Mouse (Mus musculus) megakaryocyte, embryonic 14.5 days (primary cell): ENCODE results near the gene Rilp. TPM values are rescaled to one million over a fixed set of nuclear protein-coding genes. Genes with fewer than 3 reads are reported as not detected.

Experiments used
- H3K27me3 ChIP-seq: replicated peaks from 2 replicates; pipeline ENCODE3; 2012; ENCODE audit warnings: inconsistent platforms
- H3K36me3 ChIP-seq: replicated peaks from 2 replicates; pipeline ENCODE3; 2012; ENCODE audit warnings: low read length, inconsistent platforms, mixed read lengths
- H3K4me1 ChIP-seq: 2 replicates; pipeline ENCODE4 v1.6.1; 2012; ENCODE audit warnings: inconsistent platforms
- H3K4me3 ChIP-seq: replicated peaks from 2 replicates; pipeline ENCODE3; 2012; ENCODE audit warnings: moderate library complexity, mild to moderate bottlenecking, inconsistent platforms
- H3K9me3 ChIP-seq: 2 replicates; pipeline ENCODE4 v1.6.1; 2012; ENCODE audit warnings: inconsistent platforms
- FLI1 ChIP-seq: IDR thresholded peaks from 2 replicates; pipeline ENCODE4 v1.6.1; 2012; ENCODE audit warnings: low read length, inconsistent platforms, mixed read lengths
- GATA1 ChIP-seq: IDR thresholded peaks from 3 replicates; pipeline ENCODE4 v1.6.1; 2012; ENCODE audit warnings: mixed read lengths, low read length, inconsistent platforms, borderline replicate concordance
- polyA plus RNA-seq: library from polyadenylated mRNA; stranded (reverse); fragments of >175 nt; gene quantifications from 2 replicates; pipeline ENCODE4 v1.2.3, GENCODE M21; 2012; ENCODE audit warnings: low replicate concordance; ENCODE audit not compliant: insufficient read depth

The Rilp gene
- polyA plus RNA-seq, 1 experiment = 9.5 TPM

DNA sequence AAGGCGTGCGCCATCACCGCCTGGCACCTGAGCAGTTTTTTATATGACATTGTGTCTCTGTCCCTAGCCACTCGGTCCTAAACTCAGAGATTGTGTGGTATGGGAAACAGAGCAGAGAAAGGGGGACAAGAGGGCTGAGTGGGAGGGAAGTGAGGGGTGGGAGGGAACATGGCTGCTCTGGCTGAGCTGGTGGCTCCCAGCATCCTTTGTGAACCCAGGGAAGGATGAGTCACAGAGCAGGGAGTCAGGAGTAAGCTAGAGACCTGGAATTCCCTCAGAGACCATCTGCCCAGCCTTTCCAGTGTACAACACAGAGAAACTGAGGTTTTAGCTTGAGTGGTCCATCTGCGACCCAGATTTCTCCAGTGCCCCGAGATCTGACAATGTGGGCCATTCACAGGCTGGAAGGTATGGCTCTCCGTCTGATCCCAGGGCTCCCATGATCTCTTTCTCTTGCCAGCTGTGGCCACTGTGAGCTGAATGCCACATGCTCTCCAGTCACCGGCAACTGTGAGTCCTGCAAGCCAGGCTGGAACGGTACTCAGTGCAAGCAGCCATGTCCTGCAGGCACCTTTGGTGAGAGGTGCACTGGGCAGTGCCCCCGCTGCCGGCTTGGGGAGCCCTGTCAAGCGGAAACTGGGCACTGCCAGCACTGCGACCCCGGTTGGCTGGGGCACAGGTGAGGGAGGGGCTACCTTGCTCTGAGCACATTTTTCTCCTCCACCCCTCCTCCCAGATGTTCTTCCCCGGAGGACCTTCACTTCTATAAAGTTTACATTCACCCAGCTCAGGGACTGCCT lies 10.1 kb downstream of the Rilp start:
- Histone ChIP-seq H3K4me1 (peaks cover 31% of the 10 kb centered on the region), H3K4me3 (no peak overlapping the region), H3K36me3 (peaks cover 79% of the 10 kb centered on the region), H3K27me3 (peaks cover 2% of the 10 kb centered on the region), H3K9me3 (no peaks in the 10 kb centered on the region)
- TF ChIP-seq GATA1 = no peak
- TF ChIP-seq FLI1 = no peak

- Histone ChIP-seq H3K27me3 (peaks cover 2% of the 10 kb centered on the region), H3K36me3 (peaks cover 81% of the 10 kb centered on the region)
- TF ChIP-seq FLI1 (no peak), GATA1 (no peak)
Measured at GRCm38 (mm10) chr11:75521609-75522008, 11.7 kb downstream of the Rilp start.

GRCm38 (mm10) chr11:75522793-75523192 lies 12.9 kb downstream of the Rilp start:
- H3K36me3 ChIP-seq = peaks cover 79% of the 10 kb centered on the region
- peaks cover 21% of the 10 kb centered on the region for H3K4me1 ChIP-seq
- no peak overlapping the region for H3K4me3 ChIP-seq
- TF ChIP-seq FLI1 (no peak), GATA1 (no peak)
- H3K27me3 ChIP-seq = peaks cover 2% of the 10 kb centered on the region
- H3K9me3 ChIP-seq = no peaks in the 10 kb centered on the region

More at GRCm38 (mm10) chr11:75521609-75522008, 11.7 kb downstream of the Rilp start:
- Histone ChIP-seq H3K4me1 (peaks cover 23% of the 10 kb centered on the region), H3K4me3 (no peak overlapping the region), H3K9me3 (no peaks in the 10 kb centered on the region)

DNA sequence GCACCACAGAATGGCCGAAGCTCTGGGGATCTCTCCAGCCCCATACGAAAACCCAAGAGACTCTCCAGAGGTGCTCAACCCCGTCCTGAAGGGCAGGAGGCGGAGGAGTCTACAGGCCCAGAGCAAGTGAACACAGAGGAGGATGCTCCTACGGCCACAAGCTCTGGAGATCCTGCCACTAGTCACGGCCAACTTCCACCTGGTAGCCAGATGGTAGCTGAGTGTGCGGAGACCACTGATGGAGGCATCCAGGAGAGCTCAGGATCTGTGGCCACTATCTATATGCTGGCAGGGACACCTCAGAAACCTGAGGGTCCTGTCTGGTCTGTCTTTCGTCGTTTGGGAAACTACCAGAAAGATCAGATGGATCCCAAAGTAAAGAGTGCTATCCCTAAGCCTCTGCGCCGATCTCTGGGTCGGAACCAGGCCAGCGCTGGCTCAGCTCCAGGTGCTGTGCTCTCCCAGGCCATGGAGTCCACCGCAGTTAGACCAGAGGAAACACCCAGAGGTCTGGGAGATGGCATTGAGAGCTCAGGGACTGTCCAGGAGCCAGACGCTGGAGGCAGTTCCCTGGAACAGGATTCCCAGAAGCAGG lies 15.7 kb downstream of the Rilp start:
- Histone ChIP-seq H3K27me3 (no peaks in the 10 kb centered on the region), H3K4me3 (no peak overlapping the region), H3K4me1 (peaks cover 22% of the 10 kb centered on the region), H3K9me3 (no peaks in the 10 kb centered on the region), H3K36me3 (peaks cover 83% of the 10 kb centered on the region)
- no peak for TF ChIP-seq GATA1
- no peak for TF ChIP-seq FLI1

- H3K36me3 ChIP-seq = peaks cover 74% of the 10 kb centered on the region
- TF ChIP-seq FLI1 (no peak), GATA1 (no peak)
Measured at GRCm38 (mm10) chr11:75526943-75527342, 17.0 kb downstream of the Rilp start.

DNA sequence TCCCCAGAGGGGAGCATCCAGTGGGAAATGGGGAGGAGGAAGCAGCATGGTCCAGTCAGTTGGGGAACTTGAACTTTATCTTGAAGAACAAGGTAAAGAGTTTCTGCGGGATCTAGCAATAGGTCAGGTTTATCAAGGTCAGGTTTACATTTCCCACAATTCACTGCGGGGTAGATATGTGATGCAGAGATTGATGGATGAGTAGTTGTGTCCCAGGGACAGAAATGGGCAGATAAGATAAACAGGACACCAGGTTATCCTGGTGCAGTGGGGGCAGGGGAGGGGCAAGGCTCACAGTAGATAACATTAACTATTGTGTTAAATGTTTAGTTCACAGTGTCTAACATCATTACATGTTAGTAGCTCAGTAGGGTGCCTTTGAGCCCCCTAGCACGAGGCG lies 19.9 kb downstream of the Rilp start:
- TF ChIP-seq FLI1 (no peak), GATA1 (no peak)
- Histone ChIP-seq H3K4me1 (peaks cover 39% of the 10 kb centered on the region), H3K36me3 (peaks cover 49% of the 10 kb centered on the region), H3K27me3 (no peaks in the 10 kb centered on the region), H3K9me3 (no peaks in the 10 kb centered on the region), H3K4me3 (peak overlapping the region; percentile 99)

More at GRCm38 (mm10) chr11:75526943-75527342, 17.0 kb downstream of the Rilp start:
- Histone ChIP-seq H3K27me3 (no peaks in the 10 kb centered on the region), H3K4me1 (peaks cover 20% of the 10 kb centered on the region), H3K4me3 (no peak overlapping the region), H3K9me3 (no peaks in the 10 kb centered on the region)

DNA sequence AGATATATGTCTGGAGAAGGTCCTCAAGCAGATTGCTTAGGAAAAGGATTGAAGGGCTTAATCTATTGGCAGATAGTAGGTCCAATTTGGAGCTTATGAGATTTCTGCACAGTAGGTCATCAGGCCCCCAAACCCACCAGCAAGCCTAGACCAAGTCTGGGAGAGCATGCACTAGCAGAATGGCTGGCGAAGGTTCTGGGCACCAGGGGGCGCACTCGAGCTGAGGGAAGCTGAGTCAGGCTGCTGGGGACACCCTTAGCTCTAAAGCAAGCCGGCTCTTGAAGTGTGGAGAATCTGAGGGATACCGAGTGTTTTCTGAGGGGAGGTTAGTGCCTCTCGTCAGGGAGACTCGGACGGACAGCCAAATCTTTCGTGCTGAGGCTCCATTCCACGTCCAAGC lies 20.4 kb downstream of the Rilp start:
- Histone ChIP-seq H3K36me3 (peaks cover 49% of the 10 kb centered on the region), H3K9me3 (no peaks in the 10 kb centered on the region), H3K4me3 (peak overlapping the region; percentile 99), H3K27me3 (no peaks in the 10 kb centered on the region), H3K4me1 (peaks cover 45% of the 10 kb centered on the region)
- TF ChIP-seq FLI1 (no peak), GATA1 (no peak)

DNA sequence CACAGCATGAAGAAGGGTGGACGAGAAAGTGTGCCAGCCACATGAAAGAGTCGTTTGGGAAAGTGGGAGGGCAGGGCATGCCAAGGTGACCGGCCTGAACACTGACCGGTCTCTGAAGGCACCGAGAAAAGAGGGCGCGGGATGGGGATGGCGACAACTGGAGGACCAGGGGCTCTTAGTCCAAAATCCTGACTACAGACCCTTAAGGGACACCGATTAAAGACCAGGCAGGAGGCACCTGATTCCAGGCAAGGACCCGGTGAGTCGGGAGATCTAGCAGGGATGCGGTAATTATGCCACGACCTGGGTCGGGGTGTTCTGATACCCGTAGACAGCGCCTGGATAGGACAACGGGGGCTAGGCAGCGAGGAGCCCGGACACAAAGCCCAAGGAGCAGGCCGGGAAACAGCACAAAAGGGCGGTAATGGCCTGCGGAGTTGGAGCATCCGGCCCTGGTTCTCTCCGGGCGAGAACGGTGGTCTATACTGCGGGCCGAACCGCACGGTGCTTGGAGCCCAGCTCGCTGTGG lies 21.0 kb downstream of the Rilp start:
- peaks cover 49% of the 10 kb centered on the region for H3K36me3 ChIP-seq
- TF ChIP-seq GATA1 = no peak
- TF ChIP-seq FLI1 = no peak
- peak overlapping the region; percentile 99 for H3K4me3 ChIP-seq
- no peaks in the 10 kb centered on the region for H3K27me3 ChIP-seq
- H3K4me1 ChIP-seq = peaks cover 51% of the 10 kb centered on the region
- no peaks in the 10 kb centered on the region for H3K9me3 ChIP-seq

DNA sequence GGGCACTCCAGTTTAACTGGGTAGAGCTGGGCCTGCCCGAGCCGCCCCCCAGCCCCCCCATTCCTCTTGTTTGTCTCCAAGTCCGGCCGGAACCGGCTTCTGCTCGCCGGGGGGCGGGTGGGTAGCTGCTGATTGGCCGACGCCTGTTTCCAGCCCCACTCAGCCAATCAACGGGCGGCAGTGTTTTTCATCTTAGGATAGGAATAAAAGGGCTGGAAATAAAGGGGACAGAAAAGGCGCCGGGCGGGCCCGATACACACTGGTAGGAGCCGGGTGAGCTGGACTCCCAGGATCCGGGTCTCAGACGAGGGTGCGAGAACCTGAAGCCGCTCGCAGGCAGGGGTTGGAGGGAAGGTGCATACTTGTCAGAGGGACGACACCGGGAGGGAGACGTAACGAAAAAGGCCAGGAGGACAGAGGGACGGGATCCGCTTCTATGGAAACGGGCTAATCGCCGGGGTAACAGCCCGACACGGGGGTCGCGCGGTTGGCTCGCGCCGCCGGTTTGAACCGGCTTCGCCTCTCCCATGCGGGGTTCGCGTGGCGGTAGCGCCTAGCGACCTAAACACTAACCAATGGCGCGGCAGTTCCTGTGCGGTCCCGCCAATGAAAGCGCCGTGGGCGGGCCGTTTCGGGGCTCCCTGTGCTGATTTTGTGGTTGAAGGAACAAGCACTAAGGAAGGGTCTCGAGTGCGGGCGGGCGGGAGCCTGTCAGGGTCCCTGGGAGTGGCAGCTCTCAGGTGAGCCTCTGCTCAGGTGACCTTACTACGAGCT lies 21.8 kb downstream of the Rilp start, which contains the start of gene Slc43a2:
Slc43a2 (plus strand) TSS at position 226 of the 774 bp plus-strand sequence.
- Histone ChIP-seq H3K27me3 (no peaks in the 10 kb centered on the region), H3K4me3 (peak within 1 kb of the TSS; percentile 99), H3K4me1 (peaks cover 57% of the 10 kb centered on the region), H3K9me3 (no peaks in the 10 kb centered on the region), H3K36me3 (peaks cover 48% of the 10 kb centered on the region)
- TF ChIP-seq GATA1 (no peak), FLI1 (no peak; the same call in 1 of the 2 replicates)
